Mouse (Mus musculus) thymus, adult 2 months (tissue): Measurements from ENCODE around the gene Scmh1.

Experiments
- CTCF ChIP-seq: fragments of 200-500 bp; IDR thresholded peaks from 2 replicates; pipeline ENCODE4 v1.5.1; 2012; ENCODE audit warnings: mild to moderate bottlenecking, control low read depth, low read length, moderate library complexity, borderline replicate concordance; ENCODE audit not compliant: control insufficient read depth, poor library complexity, insufficient read depth; ENCODE audit errors: extremely low read depth
- POLR2A ChIP-seq: fragments of 200-500 bp; IDR thresholded peaks from 2 replicates; pipeline ENCODE4 v1.6.1; 2012; ENCODE audit warnings: mild to moderate bottlenecking, low read length, control low read depth, moderate library complexity; ENCODE audit not compliant: control insufficient read depth, poor library complexity, insufficient read depth; ENCODE audit errors: extremely low read depth

GRCm38 (mm10) chr4:120506955-120507354 lies 101.9 kb downstream of the Scmh1 start:
- TF ChIP-seq CTCF (no peak), POLR2A (no peak)
